Comparison of ENCODE assay signal across 13 mouse cellular contexts in the genomic region with DNA sequence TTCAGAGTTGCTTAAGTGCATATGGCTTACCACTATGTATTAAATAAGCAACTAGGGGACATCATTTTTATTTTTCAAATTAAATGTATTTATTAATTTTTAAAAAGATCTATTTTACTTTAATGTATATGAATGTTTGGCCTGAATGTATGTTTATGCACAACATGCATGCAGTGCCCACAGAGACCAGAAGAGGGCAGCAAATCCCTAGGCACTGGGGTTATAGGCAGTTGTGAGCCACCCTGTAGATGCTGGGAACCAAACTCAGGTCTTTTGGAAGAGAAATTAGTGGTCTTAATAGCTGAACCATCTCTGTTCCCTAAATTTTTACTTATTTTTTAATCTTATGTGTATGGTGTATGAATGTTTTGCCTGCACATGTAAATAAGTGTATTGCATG. TPM values are rescaled to one million over a fixed set of nuclear protein-coding genes. Genes with fewer than 3 reads are reported as not detected.
DNase-seq lines count a peak whose midpoint lies in the region; ATAC-seq and TF ChIP-seq lines count a peak whose summit lies in the region.
"Had no signal": no experiment of that assay in that cellular context is flagged by ENCODE, and none has a peak within 500 bp of the region (broad histone marks: within the 10 kb centered on the region; RNA-seq: fewer than 3 reads in every experiment).

No protein-coding gene starts in this region.

- no peak overlapping the region for H3K9ac ChIP-seq in kidney, embryonic 15.5 days
- no peak overlapping the region for H3K9ac ChIP-seq in stomach, postnatal 0 days (ENCODE audit: low read length)
- H3K9ac ChIP-seq: heart, embryonic 12.5 days had no signal

- no peaks in the 10 kb centered on the region for H3K4me1 ChIP-seq in kidney, adult 2 months (ENCODE audit: control insufficient read depth, insufficient read depth, low read length)
- 0 out of 2 replicates have a peak, but pooled peaks cover 6% of the 10 kb centered on the region for H3K4me1 ChIP-seq in kidney, embryonic 15.5 days
- no peaks in the 10 kb centered on the region for H3K4me1 ChIP-seq in stomach, postnatal 0 days (replicated peaks; ENCODE audit: control insufficient read depth, insufficient read depth)
- H3K4me1 ChIP-seq: heart, embryonic 12.5 days had no signal

- no peaks in the 10 kb centered on the region for H3K9me3 ChIP-seq in kidney, embryonic 15.5 days (replicated peaks)
- no peaks in the 10 kb centered on the region for H3K9me3 ChIP-seq in stomach, postnatal 0 days (ENCODE audit: control insufficient read depth, low read length)
- H3K9me3 ChIP-seq: limb, embryonic 10.5 days had no signal

- TF ChIP-seq EP300 in stomach, postnatal 0 days (optimal IDR thresholded peaks at IDR 0.05): no peak

- H3K4me2 ChIP-seq in kidney, embryonic 15.5 days: no peak overlapping the region
- H3K4me2 ChIP-seq in stomach, postnatal 0 days (replicated peaks; ENCODE audit: low read depth): no peak overlapping the region
- H3K4me2 ChIP-seq: heart, embryonic 12.5 days had no signal

- no peak overlapping the region for H3K27ac ChIP-seq in kidney, adult 2 months (ENCODE audit: insufficient read depth, low read depth, low read length)
- no peak overlapping the region for H3K27ac ChIP-seq in kidney, embryonic 15.5 days
- no peak overlapping the region for H3K27ac ChIP-seq in stomach, postnatal 0 days (replicated peaks)
- H3K27ac ChIP-seq: limb, embryonic 10.5 days had no signal

- H3K4me3 ChIP-seq in kidney, adult 2 months (ENCODE audit: insufficient read depth, low read depth, low read length): no peak overlapping the region
- no peak overlapping the region for H3K4me3 ChIP-seq in kidney, embryonic 15.5 days (replicated peaks)
- H3K4me3 ChIP-seq in stomach, postnatal 0 days (ENCODE audit: low read depth, low read length): no peak overlapping the region
- H3K4me3 ChIP-seq: heart, embryonic 12.5 days; limb, embryonic 10.5 days had no signal

- ATAC-seq in kidney, embryonic 15.5 days (replicated peaks; ENCODE audit: low FRiP score): no peak
- ATAC-seq in stomach, postnatal 0 days (ENCODE audit: low FRiP score, low TSS enrichment): no peak
- ATAC-seq: hindbrain, embryonic 16.5 days had no signal

- peak; percentile 33 for TF ChIP-seq CTCF in kidney, adult 2 months (conservative IDR thresholded peaks at IDR 0.05; ENCODE audit: insufficient read depth, insufficient read length, low read depth, low read length)
- TF ChIP-seq CTCF in stomach, postnatal 0 days (IDR thresholded peaks at IDR 0.05; ENCODE audit: low read depth): peak; percentile 63

- TF ChIP-seq POLR2A in kidney, adult 2 months (IDR thresholded peaks at IDR 0.05; ENCODE audit: low read depth, low read length): no peak

- H3K27me3 ChIP-seq in kidney, adult 2 months (replicated peaks; ENCODE audit: control insufficient read depth, insufficient read depth, low read length): no peaks in the 10 kb centered on the region
- no peaks in the 10 kb centered on the region for H3K27me3 ChIP-seq in kidney, embryonic 15.5 days
- H3K27me3 ChIP-seq in stomach, postnatal 0 days (ENCODE audit: control insufficient read depth, insufficient read depth, low read length): no peaks in the 10 kb centered on the region

- no peaks in the 10 kb centered on the region for H3K36me3 ChIP-seq in kidney, adult 2 months (ENCODE audit: control insufficient read depth, insufficient read depth, low read length)
- H3K36me3 ChIP-seq in kidney, embryonic 15.5 days: no peaks in the 10 kb centered on the region
- no peaks in the 10 kb centered on the region for H3K36me3 ChIP-seq in stomach, postnatal 0 days (ENCODE audit: control insufficient read depth, insufficient read depth, low read length)
- H3K36me3 ChIP-seq: heart, embryonic 12.5 days; limb, embryonic 10.5 days had no signal

- no peak for DNase-seq in kidney, adult 2 months
- peak; percentile 23 for DNase-seq in thymus, postnatal 14 days
- no peak for DNase-seq in thymus, postnatal 25 days
- DNase-seq in R1 (ENCODE audit: low read depth, low spot score): peak; percentile 52
- no peak for DNase-seq in stomach, postnatal 0 days (ENCODE audit: low spot score)
- no peak for DNase-seq in layer of hippocampus, postnatal 36 days
- no peak for DNase-seq in adrenal gland, adult (ENCODE audit: inconsistent age in 2 of 2, low spot score in 1 of 2)
- DNase-seq: lung, postnatal 14 days; spleen, adult 18-20 months had no signal

RNA-seq across cellular contexts. Expression of a gene that starts 24.7 kb away (rescaled TPM):
- not detected in 2 replicates for polyA plus RNA-seq in kidney, adult 2 months (2012; rRNA removed)
- polyA plus RNA-seq in kidney, embryonic 15.5 days (2015; fragmentation: Nextera tagmentation; extraction: Ambion mirVana): 0.19 and 1.1 TPM in 2 replicates
- polyA plus RNA-seq in stomach, postnatal 0 days (2015; fragmentation: Nextera tagmentation; extraction: Ambion mirVana): 2.9 and 3.8 TPM in 2 replicates
- total RNA-seq in layer of hippocampus, postnatal 36 days (2021): 1 to 10 TPM; 5.5 to 8.1 TPM

RNA-seq across cellular contexts. Expression of a gene that starts 48.2 kb away (rescaled TPM):
- 0.33 and 0.41 TPM in 2 replicates for polyA plus RNA-seq in kidney, adult 2 months (2012; rRNA removed)
- polyA plus RNA-seq in kidney, embryonic 15.5 days (2015; fragmentation: Nextera tagmentation; extraction: Ambion mirVana): 1.1 and 1.6 TPM in 2 replicates
- polyA plus RNA-seq in stomach, postnatal 0 days (2015; fragmentation: Nextera tagmentation; extraction: Ambion mirVana): 2.8 and 3.6 TPM in 2 replicates
- total RNA-seq in layer of hippocampus, postnatal 36 days (2021): 1 to 10 TPM; 2.3 to 3.3 TPM

RNA-seq across cellular contexts. Expression of a gene that starts 56.3 kb away (rescaled TPM):
- 4.4 and 5.0 TPM in 2 replicates for polyA plus RNA-seq in kidney, adult 2 months (2012; rRNA removed)
- polyA plus RNA-seq in kidney, embryonic 15.5 days (2015; fragmentation: Nextera tagmentation; extraction: Ambion mirVana): 4.1 and 4.3 TPM in 2 replicates
- 3.8 and 4.5 TPM in 2 replicates for polyA plus RNA-seq in stomach, postnatal 0 days (2015; fragmentation: Nextera tagmentation; extraction: Ambion mirVana)
- total RNA-seq in layer of hippocampus, postnatal 36 days (2021): 100 to 1,000 TPM; 107 to 123 TPM

Comparison
In these comparisons a context has a peak if more than half of its experiments do, and no peak if none do; other contexts are left out.
1. DNase-seq: peak in thymus, postnatal 14 days (single experiment) and R1 (single experiment); none in kidney, adult 2 months (single experiment), thymus, postnatal 25 days (single experiment), stomach, postnatal 0 days (single experiment), layer of hippocampus, postnatal 36 days (0 of 2) and adrenal gland, adult (0 of 2).